Mouse (Mus musculus) ES-E14 (cell line): ENCODE measurements around the gene Arrb2.

Source experiments
- CHD2 ChIP-seq: IDR thresholded peaks from 2 replicates; pipeline ENCODE4 v1.6.1; 2014; ENCODE audit warnings: mild to moderate bottlenecking, low read depth, low read length, inconsistent platforms
- HCFC1 ChIP-seq: IDR thresholded peaks from 2 replicates; pipeline ENCODE4 v1.6.1; 2012; ENCODE audit warnings: low read length, inconsistent platforms, borderline replicate concordance; ENCODE audit not compliant: insufficient read depth
- ZC3H11A ChIP-seq: IDR thresholded peaks from 2 replicates; pipeline ENCODE4 v1.6.1; 2012; ENCODE audit warnings: low read depth, mild to moderate bottlenecking, inconsistent platforms, low read length, borderline replicate concordance

GRCm38 (mm10) chr11:70409594-70410296, 22.7 kb upstream of the Arrb2 start, which contains the start of gene Pelp1:
- TF ChIP-seq HCFC1 (peak; percentile 81), ZC3H11A (no peak; the same call in 1 of the 2 replicates), CHD2 (no peak)
